Mouse (Mus musculus) G1E-ER4 (cell line): Measurements from ENCODE around the gene Tpgs1. TPM values are rescaled to one million over a fixed set of nuclear protein-coding genes. Genes with fewer than 3 reads are reported as not detected.

Source experiments
- GATA1 ChIP-seq: IDR thresholded peaks from one replicate; pipeline ENCODE4 v1.8.0; 2012; ENCODE audit warnings: low read length, inconsistent platforms
- polyA plus RNA-seq: library from polyadenylated mRNA; stranded (reverse); fragments of >175 nt; gene quantifications from 2 replicates; pipeline ENCODE4 v1.2.3, GENCODE M21; 2012

The Tpgs1 gene
- polyA plus RNA-seq, 1 experiment, result 126 TPM

GRCm38 (mm10) chr10:79712029-79712428 lies 42.9 kb downstream of the Tpgs1 start:
- TF ChIP-seq GATA1, result no peak

GRCm38 (mm10) chr10:79712499-79713126 lies 43.4 kb downstream of the Tpgs1 start:
- no peak for TF ChIP-seq GATA1

DNA sequence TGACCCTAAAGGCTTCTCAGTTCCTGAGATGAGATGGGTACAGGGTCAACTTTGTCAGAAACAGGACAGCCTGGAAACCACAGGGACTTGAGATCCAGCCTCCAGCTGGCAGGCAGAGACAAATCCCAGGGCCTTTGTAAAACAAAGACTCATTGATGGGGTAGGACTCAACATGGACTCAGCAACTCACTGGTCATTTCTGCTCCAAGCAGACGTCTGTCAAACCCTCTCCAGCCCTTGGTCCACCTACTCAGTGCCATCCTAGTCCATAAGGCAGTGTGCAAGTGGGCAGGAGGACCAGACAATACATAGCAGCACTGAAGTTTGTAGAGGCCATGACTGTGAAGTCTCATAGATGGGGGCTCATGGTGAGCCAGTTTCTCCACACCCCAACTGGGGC lies 44.0 kb downstream of the Tpgs1 start:
- TF ChIP-seq GATA1, result no peak

- no peak for TF ChIP-seq GATA1
Measured at GRCm38 (mm10) chr10:79714996-79715395, 45.8 kb downstream of the Tpgs1 start.

- TF ChIP-seq GATA1, result no peak
Measured at GRCm38 (mm10) chr10:79716254-79716987, 47.3 kb downstream of the Tpgs1 start, which contains the start of gene Hcn2. Hcn2 (plus strand) TSS chr10:79716634.

- TF ChIP-seq GATA1, result no peak
Measured at GRCm38 (mm10) chr10:79716988-79717355, 47.8 kb downstream of the Tpgs1 start.

DNA sequence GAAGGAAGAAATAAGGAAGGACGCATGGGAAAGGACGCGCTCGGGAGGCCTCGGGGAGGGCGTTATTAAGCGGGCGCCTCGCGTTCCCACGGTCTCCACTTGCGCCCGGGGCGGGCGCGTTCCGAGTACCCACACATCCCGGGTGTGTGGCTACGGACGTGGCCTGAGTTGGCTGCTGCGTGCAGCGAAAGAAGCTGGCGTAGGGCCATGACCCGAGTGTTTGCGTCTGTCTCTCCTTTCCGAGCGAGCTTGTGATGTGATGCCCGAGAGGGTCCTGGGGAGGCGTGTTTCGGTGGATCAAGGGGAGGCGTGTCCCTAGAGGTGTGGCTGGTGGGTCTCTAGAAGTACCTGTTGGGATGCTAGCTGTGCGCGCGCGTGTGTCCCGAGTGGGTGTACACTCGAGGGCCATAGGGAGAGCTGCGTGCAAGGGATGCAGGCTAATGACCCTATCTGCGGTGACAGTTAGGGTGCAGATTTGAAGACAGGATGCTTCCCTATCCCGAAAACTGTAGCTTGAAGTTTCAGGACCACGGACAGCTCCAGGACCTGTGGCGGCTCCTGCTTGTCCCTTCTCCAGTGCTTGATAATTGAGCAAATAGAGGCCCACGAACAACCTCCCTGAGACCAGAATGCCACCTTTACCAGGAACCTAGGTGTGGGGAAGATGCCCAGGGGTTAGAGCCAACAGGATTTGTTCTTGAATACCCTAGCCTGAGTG lies 48.6 kb downstream of the Tpgs1 start:
- TF ChIP-seq GATA1, result no peak

DNA sequence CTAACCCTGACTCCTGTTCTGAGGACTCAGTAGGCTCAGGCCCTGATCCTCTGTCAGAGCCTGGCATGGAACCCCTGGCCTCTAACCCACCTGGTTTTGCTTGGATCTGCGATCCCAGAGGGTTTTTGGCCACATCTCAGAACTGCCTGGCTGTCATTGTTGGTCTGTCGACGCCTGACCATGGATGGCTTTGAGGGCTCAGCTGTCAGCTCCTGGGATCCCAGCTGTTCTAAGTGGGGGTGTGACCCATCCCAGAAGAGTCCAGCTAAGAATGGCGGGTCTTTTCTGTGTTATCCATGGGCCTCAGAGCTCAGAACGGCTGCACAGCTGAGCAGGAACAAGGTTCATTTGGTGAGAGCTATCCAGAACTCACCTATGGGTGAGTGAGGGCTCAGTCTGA lies 51.9 kb downstream of the Tpgs1 start:
- TF ChIP-seq GATA1, result no peak

DNA sequence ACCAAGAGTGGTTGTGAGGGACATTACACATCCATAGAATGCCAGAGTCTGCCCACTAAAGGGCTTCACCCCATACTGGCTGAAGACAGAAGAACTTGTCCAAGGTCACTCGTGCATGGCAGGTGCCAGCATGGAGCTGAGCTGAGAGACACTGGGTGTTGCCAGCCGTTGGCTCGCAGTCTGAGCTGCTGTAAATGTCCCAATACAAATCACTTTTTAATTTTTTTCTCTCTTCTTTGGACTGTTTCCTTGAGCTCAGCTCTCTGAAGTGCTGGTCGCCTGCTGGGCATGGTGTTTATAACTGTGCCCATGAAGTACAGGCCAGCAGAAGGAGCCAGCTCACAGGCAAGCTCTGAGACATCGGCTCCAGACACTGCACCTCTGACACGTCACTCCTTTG lies 53.9 kb downstream of the Tpgs1 start:
- TF ChIP-seq GATA1, result no peak

- TF ChIP-seq GATA1, result no peak
Measured at GRCm38 (mm10) chr10:79723692-79724091, 54.5 kb downstream of the Tpgs1 start.

Other genes with a start within 250 kb of the Tpgs1 start
- not detected in 2 replicates for gene Vmn2r83, start 200.6 kb upstream of the Tpgs1 start, polyA plus RNA-seq
- 0.04 TPM in 1 of 2 replicates, not detected in the other for gene Plpp2, start 135.6 kb upstream of the Tpgs1 start, polyA plus RNA-seq
- 0.05 TPM in 1 of 2 replicates, not detected in the other for gene Mier2, start 114.2 kb upstream of the Tpgs1 start, polyA plus RNA-seq
- not detected in 2 replicates for gene Theg, start 82.0 kb upstream of the Tpgs1 start, polyA plus RNA-seq
- not detected in 2 replicates for gene C2cd4c, start 55.3 kb upstream of the Tpgs1 start, polyA plus RNA-seq
- gene Shc2, start 31.5 kb upstream of the Tpgs1 start, polyA plus RNA-seq, result not detected in 2 replicates
- not detected in 2 replicates for gene Odf3l2, start 23.6 kb upstream of the Tpgs1 start, polyA plus RNA-seq
- not detected in 2 replicates for gene Madcam1, start 4.8 kb upstream of the Tpgs1 start, polyA plus RNA-seq
- 540 and 646 TPM in 2 replicates for gene Cdc34, start 12.8 kb downstream of the Tpgs1 start, polyA plus RNA-seq
- 0.25 and 0.30 TPM in 2 replicates for gene Gzmm, start 19.7 kb downstream of the Tpgs1 start, polyA plus RNA-seq
- gene Bsg, start 35.1 kb downstream of the Tpgs1 start, polyA plus RNA-seq, result 834 and 1,207 TPM in 2 replicates
- 0.49 and 0.78 TPM in 2 replicates for gene Hcn2, start 47.3 kb downstream of the Tpgs1 start, polyA plus RNA-seq
- gene Polrmt, start 77.2 kb downstream of the Tpgs1 start, polyA plus RNA-seq, result 52.0 and 53.1 TPM in 2 replicates
- not detected in 2 replicates for gene Fgf22, start 85.7 kb downstream of the Tpgs1 start, polyA plus RNA-seq
- 373 and 414 TPM in 2 replicates for gene Rnf126, start 97.6 kb downstream of the Tpgs1 start, polyA plus RNA-seq
- gene Fstl3, start 107.9 kb downstream of the Tpgs1 start, polyA plus RNA-seq, result 0.06 and 0.11 TPM in 2 replicates
- not detected in 2 replicates for gene Prss57, start 121.6 kb downstream of the Tpgs1 start, polyA plus RNA-seq
- gene Palm, start 124.2 kb downstream of the Tpgs1 start, polyA plus RNA-seq, result 0.82 and 1.2 TPM in 2 replicates
- gene Misp, start 151.6 kb downstream of the Tpgs1 start, polyA plus RNA-seq, result not detected in 2 replicates
- gene Ptbp1, start 185.1 kb downstream of the Tpgs1 start, polyA plus RNA-seq, result 1,266 and 1,318 TPM in 2 replicates
- gene Prtn3, start 205.1 kb downstream of the Tpgs1 start, polyA plus RNA-seq, result 0.38 TPM in 1 of 2 replicates, not detected in the other
- gene Plppr3, start 205.3 kb downstream of the Tpgs1 start, polyA plus RNA-seq, result not detected in 2 replicates
- gene Elane, start 216.9 kb downstream of the Tpgs1 start, polyA plus RNA-seq, result not detected in 2 replicates
- not detected in 2 replicates for gene Cfd, start 221.5 kb downstream of the Tpgs1 start, polyA plus RNA-seq
- 64.2 and 66.0 TPM in 2 replicates for gene Med16, start 239.6 kb downstream of the Tpgs1 start, polyA plus RNA-seq
- gene Gm26602, start 241.5 kb downstream of the Tpgs1 start, polyA plus RNA-seq, result not detected in 2 replicates
- 0.53 and 0.82 TPM in 2 replicates for gene Kiss1r, start 247.6 kb downstream of the Tpgs1 start, polyA plus RNA-seq